ENCODE assay signal across 18 mouse cellular contexts in genomic region chr9:72708690-72709089, GRCm38 (mm10).
"Had no signal": no experiment of that assay in that cellular context is flagged by ENCODE, and none has a peak within 500 bp of the region (broad histone marks: within the 10 kb centered on the region; RNA-seq: fewer than 3 reads in every experiment).

No protein-coding gene starts in this region.

- H3K9ac ChIP-seq: lung, embryonic 14.5 days; midbrain, embryonic 12.5 days; neural tube, embryonic 13.5 days; neural tube, embryonic 15.5 days had no signal

- DNase-seq: lung, embryonic 14.5 days; lung, postnatal 10 days; lung, postnatal 4 days; midbrain, embryonic 14.5 days; retina, postnatal 1 day; right cerebral cortex, adult 18-20 months; right cerebral cortex, postnatal 25 days; right cerebral cortex, postnatal 4 days; spleen, adult 18-20 months; thymus, adult 18-20 months; thymus, postnatal 14 days; thymus, postnatal 36 days had no signal

- H3K4me3 ChIP-seq: midbrain, embryonic 10.5 days; midbrain, embryonic 12.5 days; myocyte; neural tube, embryonic 13.5 days; neural tube, embryonic 15.5 days had no signal

- H3K4me2 ChIP-seq: lung, embryonic 14.5 days; midbrain, embryonic 12.5 days; neural tube, embryonic 13.5 days; neural tube, embryonic 15.5 days had no signal

- H3K4me1 ChIP-seq: midbrain, embryonic 10.5 days; midbrain, embryonic 12.5 days; neural tube, embryonic 15.5 days had no signal

- H3K27ac ChIP-seq: midbrain, embryonic 10.5 days; midbrain, embryonic 12.5 days; neural tube, embryonic 13.5 days; neural tube, embryonic 15.5 days had no signal

- H3K9me3 ChIP-seq: midbrain, embryonic 10.5 days; midbrain, embryonic 12.5 days; neural tube, embryonic 13.5 days; neural tube, embryonic 15.5 days had no signal

- H3K27me3 ChIP-seq: midbrain, embryonic 12.5 days; neural tube, embryonic 13.5 days; neural tube, embryonic 15.5 days had no signal

- ATAC-seq: midbrain, embryonic 16.5 days had no signal
